Mouse (Mus musculus) hematopoietic multipotent progenitor cell, adult 10-12 weeks (in vitro differentiated cells): ENCODE measurements around the gene Perm1. TPM values are rescaled to one million over a fixed set of nuclear protein-coding genes. Genes with fewer than 3 reads are reported as not detected.

ENCODE experiments used
- polyA plus RNA-seq: library from polyadenylated mRNA; stranded (reverse); fragments of >175 nt; gene quantifications from 2 replicates; pipeline ENCODE4 v1.2.3, GENCODE M21; 2012; ENCODE audit warnings: low replicate concordance

Gene Perm1
- 0.26 and 0.34 TPM in 2 replicates for polyA plus RNA-seq

DNA sequence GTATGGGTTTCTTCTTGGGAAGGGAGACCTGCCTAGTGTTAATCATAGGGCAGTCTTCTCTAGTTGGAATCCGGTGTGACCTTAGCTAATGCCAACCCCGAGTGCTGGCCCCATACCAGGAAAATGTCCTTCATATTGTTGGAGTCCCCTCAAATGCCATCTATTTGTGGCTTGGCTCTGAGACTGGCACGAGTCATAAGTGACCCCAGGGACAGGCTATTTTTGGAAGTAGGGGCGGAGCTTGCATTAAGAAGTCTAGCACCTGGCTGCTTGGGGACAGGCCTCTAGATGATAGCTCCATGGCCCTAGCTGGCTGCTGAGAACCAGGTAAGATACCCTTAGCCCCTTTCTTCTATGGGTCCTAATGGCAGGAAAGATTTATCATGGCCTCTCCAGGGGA is at the start of gene Perm1:
TSS of gene Perm1 (plus strand) at position 220 of the 400 bp plus-strand sequence.

DNA sequence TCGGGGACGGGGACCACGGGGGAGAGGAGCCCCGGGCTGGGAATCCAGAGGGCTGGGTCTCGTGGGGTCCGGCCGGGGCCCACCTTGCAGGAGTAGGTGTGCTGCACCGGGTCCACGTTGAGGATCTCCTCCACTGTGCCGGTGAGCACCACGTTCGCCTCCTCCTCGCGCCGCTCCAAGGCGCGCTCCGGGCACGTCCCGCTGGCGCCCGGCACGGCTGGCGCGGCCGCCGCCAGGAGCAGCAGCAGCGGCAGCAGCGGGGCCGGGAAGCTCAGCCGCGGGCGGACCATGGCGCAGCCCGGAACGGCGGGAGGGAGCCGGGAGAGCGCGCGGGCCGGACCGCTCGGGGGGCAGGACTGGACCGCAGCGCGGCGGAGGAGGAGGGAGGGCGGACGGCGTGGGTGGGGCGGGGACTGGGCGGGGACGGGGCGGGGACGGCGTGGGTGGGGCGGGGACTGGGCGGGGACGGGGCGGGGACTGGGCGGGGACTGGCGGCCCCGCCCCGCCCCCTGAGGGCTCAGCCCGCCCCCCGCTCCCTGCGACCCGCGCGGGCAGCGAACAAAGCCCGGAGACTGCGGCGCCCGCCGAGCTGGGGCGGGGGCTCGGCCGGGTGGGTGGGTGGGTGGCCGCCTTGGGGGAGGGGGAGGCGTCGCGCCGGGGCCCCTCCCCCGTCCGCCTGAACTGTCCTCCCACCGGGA is 18.4 kb upstream of the Perm1 start, which contains the start of gene Agrn:
TSS of gene Agrn (minus strand) at position 358 of the 698 bp plus-strand sequence.

GRCm38 (mm10) chr4:156200623-156201475 is 14.8 kb upstream of the Perm1 start, which contains the start of gene Isg15:
Gene Isg15, minus strand, starts transcription at chr4:156200818.

GRCm38 (mm10) chr4:156203001-156203412 is 12.7 kb upstream of the Perm1 start, which contains the start of gene AW011738:
Gene AW011738, plus strand, starts transcription at chr4:156203304.

GRCm38 (mm10) chr4:156234701-156235213 is 19.1 kb downstream of the Perm1 start, which contains the start of gene Plekhn1:
Gene Plekhn1, minus strand, starts transcription at chr4:156234857.

GRCm38 (mm10) chr4:156235808-156236533 is 20.3 kb downstream of the Perm1 start, which contains the start of gene Noc2l:
Gene Noc2l, plus strand, starts transcription at chr4:156236010.

DNA sequence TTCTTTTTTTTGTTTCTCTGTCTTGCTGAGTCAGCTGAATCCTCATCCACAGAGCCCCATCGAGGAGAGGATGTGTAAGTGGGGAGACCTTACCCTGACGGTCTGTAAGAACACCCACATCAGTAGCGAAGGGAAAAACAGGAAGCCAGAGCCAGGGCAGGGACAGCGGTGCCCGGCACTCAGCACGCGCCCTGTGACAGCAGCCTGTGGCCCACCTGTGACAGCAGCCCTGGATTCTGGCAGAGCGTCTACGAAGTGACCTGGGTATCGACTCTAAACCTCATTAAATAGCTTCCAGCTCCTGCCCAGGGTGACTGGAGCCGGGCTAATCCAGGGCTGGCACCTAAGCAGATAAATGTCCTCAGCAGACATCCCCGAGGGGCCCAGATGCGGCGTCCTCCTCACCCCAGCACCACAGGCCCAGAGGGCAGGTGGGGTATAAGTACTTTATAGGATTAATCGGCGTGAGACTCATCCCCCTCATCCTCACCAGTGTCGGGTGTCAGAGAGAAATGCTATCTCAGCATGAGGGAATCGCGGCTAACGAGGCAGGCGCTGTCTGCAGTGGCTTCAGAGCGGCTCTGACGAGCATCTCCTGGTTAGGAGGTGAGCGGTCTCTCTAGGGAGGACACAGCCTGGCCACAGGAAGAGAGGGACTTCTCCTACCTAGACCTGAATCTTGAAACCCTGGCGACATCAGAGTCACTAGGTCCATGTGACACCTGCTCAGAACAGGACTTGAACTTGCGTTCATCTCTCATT is 39.6 kb downstream of the Perm1 start, which contains the start of gene Samd11:
TSS of gene Samd11 (minus strand) at position 580 of the 762 bp plus-strand sequence.

Other genes with a start within 250 kb of the Perm1 start
- 2.3 and 3.4 TPM in 2 replicates for gene B3galt6, start 223.2 kb upstream of the Perm1 start, polyA plus RNA-seq
- gene Sdf4, start 223.0 kb upstream of the Perm1 start, polyA plus RNA-seq: 64.0 and 98.8 TPM in 2 replicates
- gene Tnfrsf4, start 202.0 kb upstream of the Perm1 start, polyA plus RNA-seq: 10.9 and 18.7 TPM in 2 replicates
- 31.9 and 46.2 TPM in 2 replicates for gene Tnfrsf18, start 189.7 kb upstream of the Perm1 start, polyA plus RNA-seq
- not detected in 2 replicates for gene Ttll10, start 156.5 kb upstream of the Perm1 start, polyA plus RNA-seq
- gene 9430015G10Rik, start 105.9 kb upstream of the Perm1 start, polyA plus RNA-seq: 11.6 and 15.9 TPM in 2 replicates
- 0.33 and 0.59 TPM in 2 replicates for gene Rnf223, start 85.4 kb upstream of the Perm1 start, polyA plus RNA-seq
- 10.3 and 11.1 TPM in 2 replicates for gene Agrn, start 18.4 kb upstream of the Perm1 start, polyA plus RNA-seq
- gene Isg15, start 15.1 kb upstream of the Perm1 start, polyA plus RNA-seq: 10.3 and 18.8 TPM in 2 replicates
- gene AW011738, start 12.6 kb upstream of the Perm1 start, polyA plus RNA-seq: 30.9 and 85.0 TPM in 2 replicates
- 26.7 and 39.1 TPM in 2 replicates for gene Plekhn1, start 19.0 kb downstream of the Perm1 start, polyA plus RNA-seq
- gene Noc2l, start 20.1 kb downstream of the Perm1 start, polyA plus RNA-seq: 30.7 and 35.6 TPM in 2 replicates
- gene Samd11, start 39.8 kb downstream of the Perm1 start, polyA plus RNA-seq: 3.6 and 16.4 TPM in 2 replicates
- gene Vmn2r-ps159, start 115.2 kb downstream of the Perm1 start, polyA plus RNA-seq: not detected in 2 replicates